Mouse (Mus musculus) olfactory bulb, adult 2 months (tissue): ENCODE results near the gene Actg2. TPM values are rescaled to one million over a fixed set of nuclear protein-coding genes. Genes with fewer than 3 reads are reported as not detected.

Experiments
- H3K27ac ChIP-seq: fragments of 200-500 bp; 2 replicates; pipeline ENCODE4 v1.5.1; 2012; ENCODE audit warnings: low read depth, low read length; ENCODE audit not compliant: insufficient read depth
- H3K4me1 ChIP-seq: fragments of 200-500 bp; 2 replicates; pipeline ENCODE4 v1.6.1; 2012; ENCODE audit warnings: low read length; ENCODE audit not compliant: control insufficient read depth, insufficient read depth
- H3K4me3 ChIP-seq: fragments of 200-500 bp; 2 replicates; pipeline ENCODE4 v1.5.1; 2012; ENCODE audit warnings: mild to moderate bottlenecking, low read depth, low read length, moderate library complexity; ENCODE audit not compliant: insufficient read depth
- CTCF ChIP-seq: fragments of 200-500 bp; IDR thresholded peaks from 2 replicates; pipeline ENCODE4 v1.5.1; 2012; ENCODE audit warnings: low read depth, mild to moderate bottlenecking, low read length, moderate library complexity; ENCODE audit not compliant: insufficient read depth
- POLR2A ChIP-seq: fragments of 200-500 bp; IDR thresholded peaks from 2 replicates; pipeline ENCODE4 v1.6.1; 2012; ENCODE audit warnings: mild to moderate bottlenecking, low read depth, low read length, moderate library complexity; ENCODE audit not compliant: insufficient read depth
- WGBS: fragments of 180-500 bp; shearing (Covaris S2); methylation state at CpG from one replicate; pipeline ENCODE4 v1.1.7; 2018; 5-methylcytosine and 5-hydroxymethylcytosine counted together
- polyA plus RNA-seq: library from polyadenylated mRNA; stranded (reverse); fragments of >200 nt; gene quantifications from 2 replicates; pipeline ENCODE4 v1.2.4, GENCODE M21; 2012; ENCODE audit warnings: low replicate concordance; ENCODE audit not compliant: missing spikeins, insufficient read depth, insufficient read length

Gene Actg2
- polyA plus RNA-seq, 1 experiment, result not detected

DNA sequence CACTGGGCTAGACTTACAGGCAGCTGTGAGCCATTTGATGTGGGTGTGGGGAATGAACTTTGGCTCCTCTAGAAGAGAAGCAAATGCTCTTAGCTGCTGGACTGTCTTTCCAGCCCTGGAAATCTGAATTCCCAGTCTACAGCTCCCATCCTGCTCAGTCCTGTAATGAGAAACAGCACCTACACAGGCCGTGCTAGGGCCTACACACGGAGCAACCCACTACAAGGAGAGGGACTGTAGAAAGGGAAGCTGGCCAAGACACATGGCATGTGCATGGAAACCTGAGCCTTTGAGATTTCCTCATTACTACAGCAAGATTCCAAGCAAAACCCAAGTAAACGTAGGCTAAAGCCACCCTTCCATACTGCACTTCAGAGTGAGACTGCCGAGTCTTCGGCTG is 47.9 kb downstream of the Actg2 start:
- no peaks in the 10 kb centered on the region for H3K4me1 ChIP-seq
- WGBS, result 90% methylated on average over 5 of the region's 5 CpGs
- TF ChIP-seq POLR2A (no peak), CTCF (no peak)
- no peak overlapping the region for H3K27ac ChIP-seq
- H3K4me3 ChIP-seq, result no peak overlapping the region

DNA sequence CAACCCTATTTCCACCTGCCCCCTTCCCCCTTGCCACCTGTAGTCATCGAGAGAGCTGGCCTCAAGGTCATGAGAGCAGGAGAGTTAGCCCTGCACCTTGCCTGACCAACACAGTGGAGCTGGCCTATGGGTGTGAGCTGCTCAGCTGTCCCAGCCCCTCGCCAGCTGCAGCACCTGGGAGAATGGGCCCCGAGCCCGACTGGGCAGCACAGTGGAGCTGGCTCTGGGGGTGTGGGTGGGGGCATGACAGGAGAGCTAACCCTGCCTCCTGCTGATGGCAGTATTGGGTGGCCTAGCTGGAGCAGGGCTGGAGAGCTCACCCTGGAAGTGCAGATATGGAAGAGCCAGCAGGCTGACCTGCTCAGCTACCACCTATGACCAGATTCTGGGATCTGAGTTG is 48.8 kb downstream of the Actg2 start:
- H3K4me3 ChIP-seq, result no peak overlapping the region
- WGBS, result 83% methylated on average over 4 of the region's 4 CpGs
- H3K27ac ChIP-seq, result no peak overlapping the region
- no peak for TF ChIP-seq CTCF
- no peak for TF ChIP-seq POLR2A
- no peaks in the 10 kb centered on the region for H3K4me1 ChIP-seq

DNA sequence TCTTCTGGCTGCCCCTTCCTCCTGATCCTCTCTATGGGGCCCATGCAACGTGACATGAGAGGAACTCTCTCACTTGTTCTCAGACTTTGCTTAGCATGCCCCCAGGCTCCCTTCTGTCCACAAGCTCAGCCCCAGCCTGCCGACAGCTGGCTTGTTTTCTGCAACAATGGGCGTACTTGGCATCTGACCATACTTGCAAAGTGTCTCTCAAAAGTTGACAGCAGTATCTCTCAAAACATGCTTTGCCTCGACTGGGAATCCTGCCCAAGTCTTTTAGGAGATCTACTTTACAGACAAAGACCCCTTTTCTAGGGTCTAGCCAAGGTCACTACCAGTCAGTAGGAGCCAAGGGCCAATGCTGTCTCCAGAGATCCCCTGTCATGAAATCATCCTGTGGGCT is 50.2 kb downstream of the Actg2 start:
- TF ChIP-seq POLR2A (no peak), CTCF (no peak)
- no peaks in the 10 kb centered on the region for H3K4me1 ChIP-seq
- H3K27ac ChIP-seq, result no peak overlapping the region
- H3K4me3 ChIP-seq, result no peak overlapping the region
- WGBS, result 24% methylated on average over 4 of the region's 4 CpGs

GRCm38 (mm10) chr6:83483776-83484175 is 52.3 kb downstream of the Actg2 start:
- TF ChIP-seq POLR2A (no peak), CTCF (no peak)
- no peak overlapping the region for H3K27ac ChIP-seq
- no peaks in the 10 kb centered on the region for H3K4me1 ChIP-seq
- WGBS, result 94% methylated on average over 7 of the region's 7 CpGs
- no peak overlapping the region for H3K4me3 ChIP-seq

DNA sequence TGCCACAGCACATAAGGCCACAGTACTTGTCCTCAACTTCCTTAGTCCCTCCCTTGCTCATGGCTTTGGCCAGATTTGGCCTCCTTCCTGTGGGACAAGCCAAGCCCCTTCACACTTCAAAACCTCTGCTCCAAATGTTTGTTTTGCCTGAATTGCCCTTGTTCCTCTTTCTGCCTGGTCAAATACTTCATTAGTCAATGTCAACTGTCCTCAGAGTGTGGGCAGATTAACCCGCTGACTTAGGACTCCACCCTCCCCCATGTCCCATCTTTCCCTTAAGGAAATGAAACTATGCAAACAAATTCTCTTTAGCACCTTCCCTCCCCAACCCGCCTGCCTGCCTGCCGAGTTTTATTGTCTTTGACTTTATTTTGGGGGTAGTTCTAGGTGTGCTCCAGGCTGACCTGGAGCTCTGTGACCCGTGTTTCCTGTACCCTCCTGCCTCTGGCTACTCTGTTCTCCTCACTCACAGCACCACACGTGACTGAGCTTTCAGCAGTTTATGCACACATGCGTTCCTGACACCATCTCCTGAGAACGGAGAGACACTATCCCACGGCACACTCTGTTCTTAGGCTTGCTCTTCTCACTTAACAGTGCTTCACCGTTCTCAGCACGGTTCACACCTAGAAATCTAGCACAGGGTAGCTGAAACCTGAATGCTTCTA is 53.5 kb downstream of the Actg2 start:
- TF ChIP-seq POLR2A, result no peak
- TF ChIP-seq CTCF, result no peak
- no peaks in the 10 kb centered on the region; the same call in 1 of the 2 replicates for H3K4me1 ChIP-seq
- WGBS, result 83% methylated on average over 10 of the region's 10 CpGs

GRCm38 (mm10) chr6:83480019-83480655 is 55.9 kb downstream of the Actg2 start:
- 92% methylated on average over 6 of the region's 6 CpGs for WGBS
- no peaks in the 10 kb centered on the region; the same call in 1 of the 2 replicates for H3K4me1 ChIP-seq
- no peak overlapping the region for H3K27ac ChIP-seq
- TF ChIP-seq POLR2A, result no peak
- no peak overlapping the region for H3K4me3 ChIP-seq

More for the DNA sequence above, 53.5 kb downstream of the Actg2 start:
- Histone ChIP-seq H3K4me3 (no peak overlapping the region), H3K27ac (no peak overlapping the region)

- WGBS, result 77% methylated on average over 2 of the region's 2 CpGs
- no peak overlapping the region for H3K4me3 ChIP-seq
- TF ChIP-seq POLR2A (no peak), CTCF (no peak)
- H3K27ac ChIP-seq, result no peak overlapping the region
- H3K4me1 ChIP-seq, result no peaks in the 10 kb centered on the region; the same call in 1 of the 2 replicates
These were observed 56.9 kb downstream of the Actg2 start for GRCm38 (mm10) chr6:83479193-83479592.

DNA sequence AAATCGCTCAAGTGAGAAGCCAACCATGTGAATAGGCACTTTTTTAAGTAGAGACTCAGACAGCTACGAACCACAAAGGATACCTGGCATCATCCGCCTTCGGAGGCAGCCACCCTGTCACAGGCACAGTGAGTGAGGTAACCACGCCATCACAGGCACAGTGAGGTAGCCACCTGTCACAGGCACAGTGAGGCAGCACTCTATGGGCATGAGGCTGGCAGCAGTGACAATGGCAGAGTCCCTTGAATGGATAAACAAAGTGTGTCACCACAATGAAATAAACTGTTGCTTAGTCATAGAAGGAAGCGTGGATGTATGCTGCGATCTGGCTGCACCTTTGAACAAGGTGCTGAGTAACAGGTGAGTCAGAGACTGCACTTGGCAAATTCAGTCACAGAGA is 57.4 kb downstream of the Actg2 start:
- Histone ChIP-seq H3K4me1 (no peaks in the 10 kb centered on the region; the same call in 1 of the 2 replicates), H3K4me3 (no peak overlapping the region), H3K27ac (no peak overlapping the region)
- no peak for TF ChIP-seq POLR2A
- TF ChIP-seq CTCF, result no peak
- 85% methylated on average over 7 of the region's 7 CpGs for WGBS

GRCm38 (mm10) chr6:83478217-83478616 is 57.8 kb downstream of the Actg2 start:
- no peak for TF ChIP-seq CTCF
- no peak for TF ChIP-seq POLR2A
- Histone ChIP-seq H3K27ac (no peak overlapping the region), H3K4me1 (peaks cover 3% of the 10 kb centered on the region), H3K4me3 (no peak overlapping the region)
- WGBS, result 61% methylated on average over 4 of the region's 4 CpGs
